Mouse (Mus musculus): ENCODE results near the gene Tnrc6b. TPM values are rescaled to one million over a fixed set of nuclear protein-coding genes. Genes with fewer than 3 reads are reported as not detected.
A peak's percentile ranks its signal among the peaks of the same experiment; 100 is the strongest.

Tnrc6b gene
- polyA plus RNA-seq, 1 experiment from 2014 or later = 23.2 TPM

GRCm38 (mm10) chr15:80694125-80694910 lies 16.8 kb upstream of the Tnrc6b start:
- Histone ChIP-seq H3K27ac (ENCODE audit: low read depth, low read length) (no peak overlapping the region), H3K4me3 (ENCODE audit: low read length) (no peak overlapping the region), H3K36me3 (ENCODE audit: control insufficient read depth, insufficient read depth, low read length) (no peaks in the 10 kb centered on the region), H3K9ac (ENCODE audit: low read depth, low read length) (no peak overlapping the region), H3K4me1 (ENCODE audit: control insufficient read depth, insufficient read depth, low read length) (no peaks in the 10 kb centered on the region), H3K4me2 (replicated peaks; ENCODE audit: low read depth, low read length) (no peak overlapping the region), H3K9me3 (ENCODE audit: control insufficient read depth, low read length) (no peaks in the 10 kb centered on the region), H3K27me3 (ENCODE audit: control insufficient read depth, insufficient read depth, low read length) (no peaks in the 10 kb centered on the region)
- 28% methylated on average over 11 of the region's 11 CpGs for WGBS
- peak; percentile 37; the same call in 1 of the 2 replicates for ATAC-seq (ENCODE audit: low FRiP score, low TSS enrichment)

- Histone ChIP-seq H3K9ac (ENCODE audit: low read depth, low read length) (no peak overlapping the region), H3K9me3 (ENCODE audit: control insufficient read depth, low read length) (no peaks in the 10 kb centered on the region), H3K36me3 (ENCODE audit: control insufficient read depth, insufficient read depth, low read length) (no peaks in the 10 kb centered on the region), H3K4me2 (replicated peaks; ENCODE audit: low read depth, low read length) (no peak overlapping the region), H3K4me1 (ENCODE audit: control insufficient read depth, insufficient read depth, low read length) (no peaks in the 10 kb centered on the region), H3K27me3 (ENCODE audit: control insufficient read depth, insufficient read depth, low read length) (no peaks in the 10 kb centered on the region), H3K4me3 (ENCODE audit: low read length) (no peak overlapping the region), H3K27ac (ENCODE audit: low read depth, low read length) (no peak overlapping the region)
- WGBS = 19% methylated on average over 5 of the region's 5 CpGs
- no peak for ATAC-seq (ENCODE audit: low FRiP score, low TSS enrichment)
Observed at GRCm38 (mm10) chr15:80697564-80697963, 13.5 kb upstream of the Tnrc6b start.

GRCm38 (mm10) chr15:80701481-80702257 lies 9.4 kb upstream of the Tnrc6b start:
- Histone ChIP-seq H3K9ac (ENCODE audit: low read depth, low read length) (no peak overlapping the region), H3K4me3 (ENCODE audit: low read length) (no peak overlapping the region), H3K27me3 (ENCODE audit: control insufficient read depth, insufficient read depth, low read length) (no peaks in the 10 kb centered on the region), H3K9me3 (ENCODE audit: control insufficient read depth, low read length) (no peaks in the 10 kb centered on the region), H3K4me1 (ENCODE audit: control insufficient read depth, insufficient read depth, low read length) (peaks cover 4% of the 10 kb centered on the region; the same call in 1 of the 2 replicates), H3K4me2 (replicated peaks; ENCODE audit: low read depth, low read length) (no peak overlapping the region), H3K36me3 (ENCODE audit: control insufficient read depth, insufficient read depth, low read length) (no peaks in the 10 kb centered on the region), H3K27ac (ENCODE audit: low read depth, low read length) (no peak overlapping the region)
- whole genome bisulfite sequencing = 66% methylated on average over 8 of the region's 8 CpGs
- no peak for ATAC-seq (ENCODE audit: low FRiP score, low TSS enrichment)

- H3K4me2 ChIP-seq (replicated peaks; ENCODE audit: low read depth, low read length) = no peak overlapping the region
- peaks cover 6% of the 10 kb centered on the region; the same call in 1 of the 2 replicates for H3K4me1 ChIP-seq (ENCODE audit: control insufficient read depth, insufficient read depth, low read length)
- WGBS = 87% methylated on average over 5 of the region's 5 CpGs
- no peak for ATAC-seq (ENCODE audit: low FRiP score, low TSS enrichment)
- H3K27ac ChIP-seq (ENCODE audit: low read depth, low read length) = no peak overlapping the region
- no peaks in the 10 kb centered on the region for H3K36me3 ChIP-seq (ENCODE audit: control insufficient read depth, insufficient read depth, low read length)
- H3K4me3 ChIP-seq (ENCODE audit: low read length) = no peak overlapping the region
- no peak overlapping the region for H3K9ac ChIP-seq (ENCODE audit: low read depth, low read length)
- no peaks in the 10 kb centered on the region for H3K9me3 ChIP-seq (ENCODE audit: control insufficient read depth, low read length)
- H3K27me3 ChIP-seq (ENCODE audit: control insufficient read depth, insufficient read depth, low read length) = no peaks in the 10 kb centered on the region
Observed at GRCm38 (mm10) chr15:80702910-80703309, 8.2 kb upstream of the Tnrc6b start.

- H3K4me3 ChIP-seq (ENCODE audit: low read length) = no peak overlapping the region
- peaks cover 6% of the 10 kb centered on the region; the same call in 1 of the 2 replicates for H3K4me1 ChIP-seq (ENCODE audit: control insufficient read depth, insufficient read depth, low read length)
- H3K9me3 ChIP-seq (ENCODE audit: control insufficient read depth, low read length) = no peaks in the 10 kb centered on the region
- H3K9ac ChIP-seq (ENCODE audit: low read depth, low read length) = no peak overlapping the region
- WGBS = 71% methylated on average over 2 of the region's 2 CpGs
- H3K27ac ChIP-seq (ENCODE audit: low read depth, low read length) = no peak overlapping the region
- H3K4me2 ChIP-seq (replicated peaks; ENCODE audit: low read depth, low read length) = no peak overlapping the region
- no peaks in the 10 kb centered on the region for H3K27me3 ChIP-seq (ENCODE audit: control insufficient read depth, insufficient read depth, low read length)
- no peaks in the 10 kb centered on the region for H3K36me3 ChIP-seq (ENCODE audit: control insufficient read depth, insufficient read depth, low read length)
- no peak for ATAC-seq (ENCODE audit: low FRiP score, low TSS enrichment)
Observed at GRCm38 (mm10) chr15:80703495-80703894, 7.6 kb upstream of the Tnrc6b start.

GRCm38 (mm10) chr15:80704267-80704666 lies 6.8 kb upstream of the Tnrc6b start:
- no peak overlapping the region for H3K4me3 ChIP-seq (ENCODE audit: low read length)
- peak; percentile 80 for ATAC-seq (ENCODE audit: low FRiP score, low TSS enrichment)
- WGBS = 5% methylated on average over 7 of the region's 7 CpGs
- H3K4me2 ChIP-seq (replicated peaks; ENCODE audit: low read depth, low read length) = no peak overlapping the region
- H3K36me3 ChIP-seq (ENCODE audit: control insufficient read depth, insufficient read depth, low read length) = no peaks in the 10 kb centered on the region
- H3K9ac ChIP-seq (ENCODE audit: low read depth, low read length) = no peak overlapping the region
- no peak overlapping the region for H3K27ac ChIP-seq (ENCODE audit: low read depth, low read length)
- H3K4me1 ChIP-seq (ENCODE audit: control insufficient read depth, insufficient read depth, low read length) = peaks cover 6% of the 10 kb centered on the region; the same call in 1 of the 2 replicates
- no peaks in the 10 kb centered on the region for H3K9me3 ChIP-seq (ENCODE audit: control insufficient read depth, low read length)
- no peaks in the 10 kb centered on the region for H3K27me3 ChIP-seq (ENCODE audit: control insufficient read depth, insufficient read depth, low read length)

GRCm38 (mm10) chr15:80705828-80706549 lies 5.1 kb upstream of the Tnrc6b start:
- H3K9me3 ChIP-seq (ENCODE audit: control insufficient read depth, low read length) = no peaks in the 10 kb centered on the region
- 25% methylated on average over 18 of the region's 18 CpGs for WGBS
- H3K9ac ChIP-seq (ENCODE audit: low read depth, low read length) = peak overlapping the region; percentile 7; the same call in 1 of the 2 replicates

GRCm38 (mm10) chr15:80706596-80706995 lies 4.5 kb upstream of the Tnrc6b start:
- WGBS = 6% methylated on average over 11 of the region's 11 CpGs
- H3K9ac ChIP-seq (ENCODE audit: low read depth, low read length) = peak overlapping the region; percentile 7; the same call in 1 of the 2 replicates

More at GRCm38 (mm10) chr15:80705828-80706549, 5.1 kb upstream of the Tnrc6b start:
- H3K27ac ChIP-seq (ENCODE audit: low read depth, low read length) = peak overlapping the region; percentile 81; the same call in 1 of the 2 replicates
- peak overlapping the region; percentile 22 for H3K4me3 ChIP-seq (ENCODE audit: low read length)
- no peak for ATAC-seq (ENCODE audit: low FRiP score, low TSS enrichment)
- H3K4me1 ChIP-seq (ENCODE audit: control insufficient read depth, insufficient read depth, low read length) = peaks cover 6% of the 10 kb centered on the region; the same call in 1 of the 2 replicates
- H3K27me3 ChIP-seq (ENCODE audit: control insufficient read depth, insufficient read depth, low read length) = no peaks in the 10 kb centered on the region
- H3K36me3 ChIP-seq (ENCODE audit: control insufficient read depth, insufficient read depth, low read length) = no peaks in the 10 kb centered on the region
- H3K4me2 ChIP-seq (replicated peaks; ENCODE audit: low read depth, low read length) = peak overlapping the region; percentile 48

More at GRCm38 (mm10) chr15:80706596-80706995, 4.5 kb upstream of the Tnrc6b start:
- no peak for ATAC-seq (ENCODE audit: low FRiP score, low TSS enrichment)
- Histone ChIP-seq H3K4me3 (ENCODE audit: low read length) (peak overlapping the region; percentile 22), H3K27ac (ENCODE audit: low read depth, low read length) (peak overlapping the region; percentile 81), H3K4me1 (ENCODE audit: control insufficient read depth, insufficient read depth, low read length) (peaks cover 6% of the 10 kb centered on the region; the same call in 1 of the 2 replicates), H3K4me2 (replicated peaks; ENCODE audit: low read depth, low read length) (peak overlapping the region; percentile 48), H3K36me3 (ENCODE audit: control insufficient read depth, insufficient read depth, low read length) (no peaks in the 10 kb centered on the region), H3K9me3 (ENCODE audit: control insufficient read depth, low read length) (no peaks in the 10 kb centered on the region), H3K27me3 (ENCODE audit: control insufficient read depth, insufficient read depth, low read length) (no peaks in the 10 kb centered on the region)
